Mouse (Mus musculus): ENCODE measurements around the gene Col28a1. TPM values are rescaled to one million over a fixed set of nuclear protein-coding genes. Genes with fewer than 3 reads are reported as not detected.
A peak's percentile ranks its signal among the peaks of the same experiment; 100 is the strongest.

Gene Col28a1
- polyA plus RNA-seq, 1 experiment from 2014 or later, result 1.2 TPM

DNA sequence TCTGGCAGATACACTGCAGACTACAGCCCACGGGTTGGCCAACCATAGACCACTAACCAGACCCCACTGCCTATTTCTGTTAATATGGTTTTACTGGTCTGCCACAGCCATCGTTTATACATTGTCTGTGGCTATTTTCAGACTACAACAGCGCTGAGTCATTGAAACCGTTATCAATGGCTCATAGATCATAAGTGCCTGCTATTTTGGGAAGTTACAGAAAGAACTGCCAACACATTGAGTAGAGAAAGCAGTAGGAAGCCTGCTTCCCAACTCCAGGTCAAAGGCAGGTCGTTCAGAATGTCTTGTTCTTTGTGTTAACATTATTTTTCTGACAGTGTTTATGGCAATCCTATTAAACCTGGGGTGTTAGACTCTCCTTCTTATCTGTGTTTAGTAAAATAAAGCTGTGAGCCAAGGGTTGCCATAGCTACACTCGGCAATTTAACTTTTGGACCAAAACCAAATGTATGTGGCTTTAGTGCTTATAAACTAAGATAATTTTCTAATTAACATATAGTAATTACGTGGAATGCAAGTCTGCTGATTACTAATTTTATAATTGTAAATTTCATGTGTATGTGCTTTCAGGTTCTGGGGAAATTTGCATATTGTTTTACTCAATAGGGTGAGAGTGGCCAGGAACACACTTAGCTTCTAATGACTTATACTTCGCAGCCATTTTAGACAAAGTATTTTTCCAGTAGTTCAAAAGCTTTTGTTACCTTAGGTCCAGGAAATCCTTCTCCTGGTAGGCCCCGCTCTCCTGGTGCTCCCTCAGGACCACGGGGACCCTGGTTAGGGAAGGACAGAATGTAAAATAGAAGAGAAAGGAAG lies 86.3 kb downstream of the Col28a1 start:
- 71% methylated on average over 10 of the region's 10 CpGs for WGBS
- Histone ChIP-seq H3K9ac (no peak overlapping the region), H3K27ac (replicated peaks) (no peak overlapping the region), H3K9me3 (no peaks in the 10 kb centered on the region), H3K4me3 (no peak overlapping the region), H3K4me2 (no peak overlapping the region), H3K4me1 (replicated peaks) (no peaks in the 10 kb centered on the region), H3K27me3 (no peaks in the 10 kb centered on the region), H3K36me3 (no peaks in the 10 kb centered on the region)
- no peak for ATAC-seq (ENCODE audit: low FRiP score, low read depth)

- no peaks in the 10 kb centered on the region for H3K36me3 ChIP-seq
- no peak overlapping the region for H3K27ac ChIP-seq (replicated peaks)
- no peak overlapping the region for H3K9ac ChIP-seq
- H3K9me3 ChIP-seq, result no peaks in the 10 kb centered on the region
- no peaks in the 10 kb centered on the region for H3K27me3 ChIP-seq
- no peaks in the 10 kb centered on the region for H3K4me1 ChIP-seq (replicated peaks)
- H3K4me3 ChIP-seq, result no peak overlapping the region
- H3K4me2 ChIP-seq, result no peak overlapping the region
- no peak for ATAC-seq (ENCODE audit: low FRiP score, low read depth)
These were observed 91.2 kb downstream of the Col28a1 start for GRCm38 (mm10) chr6:8101224-8101623.

GRCm38 (mm10) chr6:8095856-8096255 lies 96.6 kb downstream of the Col28a1 start:
- 0 out of 2 replicates have a peak, but pooled peaks have one; percentile 15 for ATAC-seq (ENCODE audit: low FRiP score, low read depth)
- H3K9me3 ChIP-seq, result no peaks in the 10 kb centered on the region
- WGBS, result 61% methylated on average over 3 of the region's 3 CpGs

GRCm38 (mm10) chr6:8094160-8094953 lies 98.1 kb downstream of the Col28a1 start:
- H3K27me3 ChIP-seq, result no peaks in the 10 kb centered on the region
- no peak overlapping the region for H3K27ac ChIP-seq (replicated peaks)
- no peak overlapping the region for H3K9ac ChIP-seq
- no peak overlapping the region for H3K4me2 ChIP-seq
- no peak overlapping the region for H3K4me3 ChIP-seq
- no peaks in the 10 kb centered on the region for H3K36me3 ChIP-seq
- 69% methylated on average over 8 of the region's 8 CpGs for WGBS
- ATAC-seq (ENCODE audit: low FRiP score, low read depth), result no peak
- H3K4me1 ChIP-seq (replicated peaks), result 0 out of 2 replicates have a peak, but pooled peaks cover 3% of the 10 kb centered on the region
- no peaks in the 10 kb centered on the region for H3K9me3 ChIP-seq

More at GRCm38 (mm10) chr6:8095856-8096255, 96.6 kb downstream of the Col28a1 start:
- Histone ChIP-seq H3K4me2 (no peak overlapping the region), H3K4me1 (replicated peaks) (0 out of 2 replicates have a peak, but pooled peaks cover 3% of the 10 kb centered on the region), H3K9ac (no peak overlapping the region), H3K27me3 (no peaks in the 10 kb centered on the region), H3K27ac (replicated peaks) (no peak overlapping the region), H3K4me3 (no peak overlapping the region), H3K36me3 (no peaks in the 10 kb centered on the region)

DNA sequence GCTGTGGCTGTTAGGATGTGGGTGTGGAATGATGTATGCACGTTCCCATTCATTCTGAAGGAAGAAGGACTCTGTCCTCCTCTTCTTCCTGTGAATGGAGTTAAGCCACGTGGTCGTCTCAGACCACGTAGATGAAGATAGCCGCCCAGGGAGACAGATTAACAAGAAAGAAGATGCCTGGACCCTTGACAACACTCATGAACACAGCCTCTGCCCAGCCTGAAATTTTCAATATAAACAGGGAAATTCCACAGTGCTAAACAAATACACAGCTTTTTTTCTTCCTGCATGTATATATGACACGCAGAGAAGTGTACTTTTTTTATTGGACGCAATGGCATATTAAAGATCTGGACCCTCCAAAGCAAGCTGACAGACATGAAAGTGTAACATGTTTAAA lies 98.9 kb downstream of the Col28a1 start:
- Histone ChIP-seq H3K4me3 (no peak overlapping the region), H3K36me3 (no peaks in the 10 kb centered on the region), H3K4me1 (replicated peaks) (0 out of 2 replicates have a peak, but pooled peaks cover 3% of the 10 kb centered on the region), H3K9me3 (no peaks in the 10 kb centered on the region), H3K4me2 (no peak overlapping the region), H3K9ac (no peak overlapping the region), H3K27me3 (no peaks in the 10 kb centered on the region), H3K27ac (replicated peaks) (no peak overlapping the region)
- 90% methylated on average over 7 of the region's 7 CpGs for WGBS
- ATAC-seq (ENCODE audit: low FRiP score, low read depth), result no peak

DNA sequence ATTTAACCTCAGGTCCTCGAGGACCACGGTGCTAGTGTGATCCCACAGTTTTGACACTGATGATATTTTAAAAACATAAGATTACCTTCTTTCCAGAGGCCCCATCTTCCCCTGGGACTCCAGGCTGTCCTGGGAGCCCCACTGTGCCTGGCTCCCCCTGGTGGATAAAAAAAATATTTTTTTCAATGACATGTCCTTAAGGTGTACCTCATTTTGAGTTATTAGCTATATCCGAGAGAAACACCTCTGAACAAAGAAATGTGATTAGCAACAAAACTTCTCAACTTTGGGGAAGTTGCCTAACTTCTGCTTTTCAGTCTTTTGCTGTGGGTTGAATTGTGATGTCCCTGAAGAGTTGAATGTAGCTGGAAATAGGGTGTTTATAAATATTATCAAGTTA lies 105.6 kb downstream of the Col28a1 start:
- no peaks in the 10 kb centered on the region for H3K36me3 ChIP-seq
- no peaks in the 10 kb centered on the region for H3K27me3 ChIP-seq
- H3K4me1 ChIP-seq (replicated peaks), result no peaks in the 10 kb centered on the region
- WGBS, result 66% methylated on average over 3 of the region's 3 CpGs
- H3K27ac ChIP-seq (replicated peaks), result no peak overlapping the region
- H3K9me3 ChIP-seq, result no peaks in the 10 kb centered on the region
- H3K9ac ChIP-seq, result no peak overlapping the region
- no peak for ATAC-seq (ENCODE audit: low FRiP score, low read depth)
- no peak overlapping the region for H3K4me3 ChIP-seq
- H3K4me2 ChIP-seq, result no peak overlapping the region

DNA sequence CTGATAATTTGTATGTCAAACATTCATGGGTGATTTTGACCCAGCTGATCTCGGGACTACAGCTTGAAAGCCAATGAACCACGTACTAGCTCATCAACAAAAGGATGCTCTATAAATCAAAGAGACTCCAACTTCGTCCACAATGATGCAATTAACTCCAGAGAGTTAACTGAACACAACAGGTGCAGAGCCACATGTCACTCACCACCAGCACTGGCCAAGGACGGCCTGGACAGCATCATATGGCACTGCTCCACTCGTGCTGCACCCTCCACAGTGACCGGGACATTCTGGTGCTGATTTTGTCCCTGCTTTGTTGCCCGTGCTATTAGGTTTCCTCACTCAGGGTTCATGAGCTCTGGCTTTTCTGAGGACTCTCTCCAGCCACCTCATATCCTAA lies 107.6 kb downstream of the Col28a1 start:
- ATAC-seq (ENCODE audit: low FRiP score, low read depth), result no peak
- H3K4me2 ChIP-seq, result no peak overlapping the region
- H3K36me3 ChIP-seq, result no peaks in the 10 kb centered on the region
- WGBS, result 72% methylated on average over 7 of the region's 7 CpGs
- H3K27me3 ChIP-seq, result no peaks in the 10 kb centered on the region
- no peak overlapping the region for H3K9ac ChIP-seq
- H3K9me3 ChIP-seq, result no peaks in the 10 kb centered on the region
- H3K4me1 ChIP-seq (replicated peaks), result no peaks in the 10 kb centered on the region
- H3K27ac ChIP-seq (replicated peaks), result no peak overlapping the region
- H3K4me3 ChIP-seq, result no peak overlapping the region

DNA sequence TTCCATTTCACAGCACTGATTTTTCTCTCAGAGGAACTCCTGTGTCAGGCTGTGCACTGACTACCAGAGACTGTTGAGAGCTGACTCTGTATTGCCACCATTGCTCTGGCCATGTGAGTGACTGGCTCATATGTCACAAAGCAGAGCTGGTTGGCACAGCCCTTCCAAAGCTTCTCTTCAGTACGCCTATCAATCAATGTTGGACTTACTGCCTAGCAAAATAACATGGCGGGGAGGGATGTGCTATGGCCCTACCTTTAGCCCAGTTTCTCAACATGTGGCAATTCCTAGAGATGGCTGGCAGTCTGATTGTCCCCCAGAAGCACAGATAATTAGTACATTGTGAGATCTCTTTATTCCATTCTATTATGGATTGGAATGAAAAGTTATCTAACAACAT lies 109.2 kb downstream of the Col28a1 start:
- Histone ChIP-seq H3K27me3 (no peaks in the 10 kb centered on the region), H3K4me3 (no peak overlapping the region), H3K36me3 (no peaks in the 10 kb centered on the region), H3K9me3 (no peaks in the 10 kb centered on the region), H3K9ac (no peak overlapping the region), H3K4me2 (no peak overlapping the region), H3K4me1 (replicated peaks) (no peaks in the 10 kb centered on the region), H3K27ac (replicated peaks) (no peak overlapping the region)
- ATAC-seq (ENCODE audit: low FRiP score, low read depth), result no peak
- 92% methylated on average over 2 of the region's 2 CpGs for WGBS

DNA sequence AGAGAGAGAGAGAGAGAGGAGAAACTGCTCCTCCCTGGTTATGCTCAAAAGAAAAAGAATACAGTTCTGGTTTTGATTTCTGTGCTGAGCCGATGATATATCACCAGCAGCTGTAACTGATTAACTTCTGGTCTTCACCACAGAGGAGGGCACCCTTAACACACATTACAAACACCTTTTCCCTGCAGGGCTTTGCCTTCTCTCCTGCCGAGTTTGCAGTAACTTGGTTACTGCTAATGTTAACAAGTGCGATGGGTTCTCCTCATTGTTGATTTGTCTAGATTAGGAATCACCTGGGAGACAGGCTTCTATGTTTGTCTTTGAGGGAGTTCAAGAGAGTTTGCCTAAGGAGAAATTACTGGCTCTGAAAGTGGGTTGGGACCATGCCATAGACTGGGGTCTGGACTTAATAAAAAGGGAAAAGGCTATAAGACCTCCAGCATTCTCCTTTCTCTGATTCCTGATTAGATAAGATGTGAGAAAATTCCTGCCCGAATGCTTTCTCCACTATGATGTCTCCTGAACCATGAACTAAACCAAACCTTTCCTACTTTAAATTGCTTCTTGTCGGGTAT lies 114.8 kb downstream of the Col28a1 start:
- Histone ChIP-seq H3K4me3 (no peak overlapping the region), H3K27ac (replicated peaks) (no peak overlapping the region), H3K9me3 (no peaks in the 10 kb centered on the region), H3K9ac (no peak overlapping the region), H3K4me2 (no peak overlapping the region), H3K27me3 (no peaks in the 10 kb centered on the region), H3K4me1 (replicated peaks) (no peaks in the 10 kb centered on the region), H3K36me3 (no peaks in the 10 kb centered on the region)
- WGBS, result 69% methylated on average over 5 of the region's 5 CpGs
- ATAC-seq (ENCODE audit: low FRiP score, low read depth), result no peak

DNA sequence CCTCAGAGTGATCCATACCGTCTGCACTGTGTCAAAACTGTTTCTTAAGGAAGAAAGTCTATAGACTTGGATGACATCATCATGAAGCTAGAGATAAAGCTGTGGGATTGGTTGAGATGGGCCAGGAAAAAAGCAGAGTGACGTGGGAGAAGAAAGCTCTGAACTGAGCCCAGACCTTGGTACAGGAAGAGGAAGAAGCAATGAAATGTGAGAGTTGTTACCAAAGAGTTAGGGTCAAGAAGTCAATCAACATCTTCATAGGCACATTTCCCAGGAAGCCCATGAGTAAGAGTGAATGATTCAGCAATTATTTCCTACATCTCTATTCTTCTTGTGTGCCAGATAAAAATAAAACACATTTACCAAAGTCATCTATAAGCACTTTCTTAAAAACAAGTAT lies 117.5 kb downstream of the Col28a1 start:
- no peak overlapping the region for H3K27ac ChIP-seq (replicated peaks)
- WGBS, result 79% methylated on average over 2 of the region's 2 CpGs
- ATAC-seq (ENCODE audit: low FRiP score, low read depth), result no peak
- H3K36me3 ChIP-seq, result no peaks in the 10 kb centered on the region
- no peak overlapping the region for H3K4me3 ChIP-seq
- H3K4me1 ChIP-seq (replicated peaks), result no peaks in the 10 kb centered on the region
- H3K9me3 ChIP-seq, result no peaks in the 10 kb centered on the region
- no peak overlapping the region for H3K4me2 ChIP-seq
- H3K27me3 ChIP-seq, result no peaks in the 10 kb centered on the region
- H3K9ac ChIP-seq, result no peak overlapping the region

GRCm38 (mm10) chr6:8068979-8069378 lies 123.4 kb downstream of the Col28a1 start:
- Histone ChIP-seq H3K4me3 (no peak overlapping the region), H3K4me2 (no peak overlapping the region), H3K4me1 (replicated peaks) (no peaks in the 10 kb centered on the region), H3K36me3 (no peaks in the 10 kb centered on the region), H3K9me3 (no peaks in the 10 kb centered on the region), H3K27ac (replicated peaks) (no peak overlapping the region), H3K9ac (no peak overlapping the region), H3K27me3 (no peaks in the 10 kb centered on the region)
- ATAC-seq (ENCODE audit: low FRiP score, low read depth), result no peak
- 85% methylated on average over 5 of the region's 5 CpGs for WGBS

GRCm38 (mm10) chr6:8068394-8068793 lies 124.0 kb downstream of the Col28a1 start:
- H3K9me3 ChIP-seq, result no peaks in the 10 kb centered on the region
- 77% methylated on average over 2 of the region's 2 CpGs for WGBS
- no peak for ATAC-seq (ENCODE audit: low FRiP score, low read depth)
- no peaks in the 10 kb centered on the region for H3K36me3 ChIP-seq
- H3K4me1 ChIP-seq (replicated peaks), result no peaks in the 10 kb centered on the region
- no peak overlapping the region for H3K4me2 ChIP-seq
- no peaks in the 10 kb centered on the region for H3K27me3 ChIP-seq
- no peak overlapping the region for H3K27ac ChIP-seq (replicated peaks)
- no peak overlapping the region for H3K9ac ChIP-seq
- no peak overlapping the region for H3K4me3 ChIP-seq

Data from hindbrain, embryonic 15.5 days (tissue).